Mouse (Mus musculus): ENCODE results near the gene 1700024G13Rik.

GRCm38 (mm10) chr14:32336547-32336946, 51.6 kb downstream of the 1700024G13Rik start:
- TF ChIP-seq POLR2A (IDR thresholded peaks at IDR 0.05; ENCODE audit: borderline replicate concordance, insufficient read depth, low read length) (no peak), CTCF (IDR thresholded peaks at IDR 0.05; ENCODE audit: borderline replicate concordance, insufficient read depth, low read depth, low read length) (no peak)

All from cerebellum, adult 2 months (tissue).